Mouse (Mus musculus): Measurements from ENCODE around the gene Serpinb6b.
"Not testable (repeated sequence)": the region's sequence is repeated elsewhere in the genome, so short reads cannot be mapped to it uniquely, and the experiment has no call there.

The Serpinb6b gene

GRCm38 (mm10) chr13:32964989-32965811 lies at the start of gene Serpinb6b:
Serpinb6b (plus strand) TSS chr13:32965209.
- POLR2A ChIA-PET, result interaction anchor here in 2 of 4 experiments (0.7 to 1.5 kb wide), 3 partner anchors 9 to 157 kb away, joined by 3 to 4 read pairs (median 4); no protein-coding TSS in a partner anchor

GRCm38 (mm10) chr13:32922622-32923021 lies 42.4 kb upstream of the Serpinb6b start:
- ChIA-PET POLR2A (no interaction called here), CTCF (no interaction called here)

More at GRCm38 (mm10) chr13:32964989-32965811, at the start of gene Serpinb6b:
- CTCF ChIA-PET, result interaction anchor here in 1 of 4 experiments (0.7 kb wide), 1 partner anchor 137 kb away, joined by 3 read pairs; no protein-coding TSS in a partner anchor

GRCm38 (mm10) chr13:32924578-32925360 lies 40.2 kb upstream of the Serpinb6b start:
- CTCF ChIA-PET, result interaction anchor here in 1 of 4 experiments (1.3 kb wide), 1 partner anchor 80 kb away, joined by 3 read pairs; no protein-coding TSS in a partner anchor
- POLR2A ChIA-PET, result no interaction called here

GRCm38 (mm10) chr13:32926661-32927060 lies 38.3 kb upstream of the Serpinb6b start:
- ChIA-PET POLR2A (interaction anchor here in 1 of 4 experiments (1.6 kb wide), 1 partner anchor 71 kb away, joined by 3 read pairs; no protein-coding TSS in a partner anchor), CTCF (no interaction called here)

GRCm38 (mm10) chr13:32927241-32927640 lies 37.8 kb upstream of the Serpinb6b start:
- ChIA-PET POLR2A (interaction anchor here in 1 of 4 experiments (1.6 kb wide), 1 partner anchor 70 kb away, joined by 3 read pairs; no protein-coding TSS in a partner anchor), CTCF (no interaction called here)

GRCm38 (mm10) chr13:32929107-32929750 lies 35.8 kb upstream of the Serpinb6b start:
- ChIA-PET POLR2A (interaction anchor here in 1 of 4 experiments (0.8 kb wide), 1 partner anchor 16 kb away, joined by 3 read pairs; no protein-coding TSS in a partner anchor), CTCF (interaction anchor here in 1 of 4 experiments (0.7 kb wide), 1 partner anchor 28 kb away, joined by 10 read pairs; no protein-coding TSS in a partner anchor)

- ChIA-PET POLR2A (no interaction called here), CTCF (no interaction called here)
These were observed 30.2 kb upstream of the Serpinb6b start for GRCm38 (mm10) chr13:32934706-32935381.

GRCm38 (mm10) chr13:32938275-32938674 lies 26.7 kb upstream of the Serpinb6b start:
- POLR2A ChIA-PET, result not testable (repeated sequence)
- CTCF ChIA-PET, result interaction anchor here in 1 of 4 experiments (0.8 kb wide), 1 partner anchor 37 kb away, joined by 3 read pairs; no protein-coding TSS in a partner anchor

GRCm38 (mm10) chr13:32939191-32939590 lies 25.8 kb upstream of the Serpinb6b start:
- POLR2A ChIA-PET, result not testable (repeated sequence)

GRCm38 (mm10) chr13:32956537-32956936 lies 8.5 kb upstream of the Serpinb6b start:
- ChIA-PET POLR2A (no interaction called here), CTCF (interaction anchor here in 1 of 4 experiments (0.6 kb wide), 1 partner anchor 56 kb away, joined by 3 read pairs; no protein-coding TSS in a partner anchor)

More at GRCm38 (mm10) chr13:32939191-32939590, 25.8 kb upstream of the Serpinb6b start:
- CTCF ChIA-PET, result not testable (repeated sequence)

GRCm38 (mm10) chr13:32957917-32958316 lies 7.1 kb upstream of the Serpinb6b start:
- POLR2A ChIA-PET, result interaction anchor here in 1 of 4 experiments (0.6 kb wide), 1 partner anchor 14 kb away, joined by 3 read pairs; no protein-coding TSS in a partner anchor

GRCm38 (mm10) chr13:32958521-32958920 lies 6.5 kb upstream of the Serpinb6b start:
- POLR2A ChIA-PET, result not testable (repeated sequence)

More at GRCm38 (mm10) chr13:32957917-32958316, 7.1 kb upstream of the Serpinb6b start:
- CTCF ChIA-PET, result no interaction called here

GRCm38 (mm10) chr13:32963990-32964753 lies 837 bp upstream of the Serpinb6b start:
- ChIA-PET CTCF (no interaction called here), POLR2A (no interaction called here)

More at GRCm38 (mm10) chr13:32958521-32958920, 6.5 kb upstream of the Serpinb6b start:
- CTCF ChIA-PET, result not testable (repeated sequence)

GRCm38 (mm10) chr13:32966116-32966515 lies 1.1 kb downstream of the Serpinb6b start:
- ChIA-PET CTCF (interaction anchor here in 1 of 4 experiments (0.9 kb wide), 1 partner anchor 39 kb away, joined by 3 read pairs; no protein-coding TSS in a partner anchor), POLR2A (interaction anchor here in 2 of 4 experiments (0.6 to 1.5 kb wide), 2 partner anchors 8 to 96 kb away, joined by 4 read pairs; no protein-coding TSS in a partner anchor)

GRCm38 (mm10) chr13:32967233-32967632 lies 2.2 kb downstream of the Serpinb6b start:
- CTCF ChIA-PET, result interaction anchor here in 1 of 4 experiments (0.5 kb wide), 1 partner anchor 54 kb away, joined by 4 read pairs; no protein-coding TSS in a partner anchor

GRCm38 (mm10) chr13:32968353-32968984 lies 3.5 kb downstream of the Serpinb6b start:
- ChIA-PET POLR2A (no interaction called here), CTCF (no interaction called here)

More at GRCm38 (mm10) chr13:32967233-32967632, 2.2 kb downstream of the Serpinb6b start:
- POLR2A ChIA-PET, result no interaction called here

- ChIA-PET POLR2A (no interaction called here), CTCF (no interaction called here)
These were observed 4.1 kb downstream of the Serpinb6b start for GRCm38 (mm10) chr13:32968996-32969640.
